Mouse (Mus musculus): ENCODE results near the gene Plekhm3.

GRCm38 (mm10) chr1:64736681-64737501 is 219.7 kb downstream of the Plekhm3 start:
- TF ChIP-seq CTCF (IDR thresholded peaks at IDR 0.05; ENCODE audit: control insufficient read depth, insufficient read depth, insufficient replicate concordance, low read depth, low read length) (no peak), POLR2A (IDR thresholded peaks at IDR 0.05; ENCODE audit: control insufficient read depth, low read depth, low read length) (no peak)

Data from testis, adult 2 months (tissue).